Mouse (Mus musculus): Measurements from ENCODE around the gene Olfr749. TPM values are rescaled to one million over a fixed set of nuclear protein-coding genes. Genes with fewer than 3 reads are reported as not detected.
"Not testable (repeated sequence)": the region's sequence is repeated elsewhere in the genome, so short reads cannot be mapped to it uniquely, and the experiment has no call there.

The Olfr749 gene
- polyA plus RNA-seq, 1 experiment from 2014 or later = not detected

- WGBS = 79% methylated on average over 2 of the region's 2 CpGs
- DNase-seq (ENCODE audit: low spot score) (no peak), ATAC-seq (ENCODE audit: insufficient read depth, low FRiP score, low TSS enrichment) (no peak)
- H3K9me3 ChIP-seq (ENCODE audit: control insufficient read depth, low read length) = no peaks in the 10 kb centered on the region
- H3K4me3 ChIP-seq (ENCODE audit: low read depth, low read length) = no peak overlapping the region
- H3K36me3 ChIP-seq (ENCODE audit: control insufficient read depth, insufficient read depth, low read length) = no peaks in the 10 kb centered on the region
- no peaks in the 10 kb centered on the region for H3K4me1 ChIP-seq (ENCODE audit: control insufficient read depth, insufficient read depth, low read length)
- H3K27ac ChIP-seq (ENCODE audit: low read depth, low read length) = no peak overlapping the region
- H3K9ac ChIP-seq (ENCODE audit: low read length) = no peak overlapping the region
- no peak overlapping the region for H3K4me2 ChIP-seq (ENCODE audit: low read depth)
- no peaks in the 10 kb centered on the region for H3K27me3 ChIP-seq (ENCODE audit: control insufficient read depth, insufficient read depth, low read length)
Observed at GRCm38 (mm10) chr14:50741584-50741983, 3.3 kb downstream of the Olfr749 start.

DNA sequence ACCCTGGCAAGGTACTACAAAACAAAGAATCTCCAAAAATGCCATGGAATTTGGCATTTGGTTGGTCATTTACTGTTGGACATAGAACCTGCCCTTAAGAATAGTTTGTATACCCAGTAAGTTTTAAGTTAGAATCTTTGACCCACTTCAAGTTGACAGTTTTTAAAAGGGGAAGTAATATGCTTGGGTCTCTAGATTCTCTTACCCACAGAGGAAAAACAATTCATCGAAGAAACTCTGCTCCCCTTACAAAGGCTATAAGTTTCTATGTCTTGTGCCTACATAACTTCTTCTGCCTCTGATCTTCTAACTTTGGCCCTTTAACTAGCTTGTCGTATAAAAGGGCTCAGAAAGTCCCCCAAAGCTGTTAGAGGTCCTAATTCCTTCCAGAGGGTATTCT is 4.6 kb downstream of the Olfr749 start:
- H3K36me3 ChIP-seq (ENCODE audit: control insufficient read depth, insufficient read depth, low read length) = no peaks in the 10 kb centered on the region
- no peaks in the 10 kb centered on the region for H3K4me1 ChIP-seq (ENCODE audit: control insufficient read depth, insufficient read depth, low read length)
- no peak overlapping the region for H3K4me2 ChIP-seq (ENCODE audit: low read depth)
- ATAC-seq (ENCODE audit: insufficient read depth, low FRiP score, low TSS enrichment) (no peak), DNase-seq (ENCODE audit: low spot score) (no peak)
- no peak overlapping the region for H3K9ac ChIP-seq (ENCODE audit: low read length)
- WGBS = 83% methylated on average over 2 of the region's 2 CpGs
- no peak overlapping the region for H3K27ac ChIP-seq (ENCODE audit: low read depth, low read length)
- no peaks in the 10 kb centered on the region for H3K27me3 ChIP-seq (ENCODE audit: control insufficient read depth, insufficient read depth, low read length)
- H3K4me3 ChIP-seq (ENCODE audit: low read depth, low read length) = no peak overlapping the region
- H3K9me3 ChIP-seq (ENCODE audit: control insufficient read depth, low read length) = no peaks in the 10 kb centered on the region

GRCm38 (mm10) chr14:50722371-50722770 is 22.5 kb downstream of the Olfr749 start:
- not testable (repeated sequence) for H3K27ac ChIP-seq (ENCODE audit: low read depth, low read length); H3K9ac ChIP-seq (ENCODE audit: low read length); ATAC-seq (ENCODE audit: insufficient read depth, low FRiP score, low TSS enrichment); H3K4me3 ChIP-seq (ENCODE audit: low read depth, low read length); DNase-seq (ENCODE audit: low spot score); H3K4me1 ChIP-seq (ENCODE audit: control insufficient read depth, insufficient read depth, low read length); H3K9me3 ChIP-seq (ENCODE audit: control insufficient read depth, low read length); H3K4me2 ChIP-seq (ENCODE audit: low read depth); H3K27me3 ChIP-seq (ENCODE audit: control insufficient read depth, insufficient read depth, low read length); H3K36me3 ChIP-seq (ENCODE audit: control insufficient read depth, insufficient read depth, low read length)
- 87% methylated on average over 3 of the region's 4 CpGs for WGBS

- H3K4me3 ChIP-seq (ENCODE audit: low read depth, low read length); H3K4me1 ChIP-seq (ENCODE audit: control insufficient read depth, insufficient read depth, low read length); DNase-seq (ENCODE audit: low spot score); H3K27me3 ChIP-seq (ENCODE audit: control insufficient read depth, insufficient read depth, low read length); H3K27ac ChIP-seq (ENCODE audit: low read depth, low read length); ATAC-seq (ENCODE audit: insufficient read depth, low FRiP score, low TSS enrichment); H3K36me3 ChIP-seq (ENCODE audit: control insufficient read depth, insufficient read depth, low read length); H3K9ac ChIP-seq (ENCODE audit: low read length); H3K9me3 ChIP-seq (ENCODE audit: control insufficient read depth, low read length); H3K4me2 ChIP-seq (ENCODE audit: low read depth): not testable (repeated sequence)
- 94% methylated on average over 15 of the region's 15 CpGs for WGBS
Observed at GRCm38 (mm10) chr14:50719875-50720274, 25.0 kb downstream of the Olfr749 start.

- Histone ChIP-seq H3K4me1 (ENCODE audit: control insufficient read depth, insufficient read depth, low read length) (no peaks in the 10 kb centered on the region), H3K36me3 (ENCODE audit: control insufficient read depth, insufficient read depth, low read length) (no peaks in the 10 kb centered on the region), H3K9me3 (ENCODE audit: control insufficient read depth, low read length) (no peaks in the 10 kb centered on the region), H3K9ac (ENCODE audit: low read length) (no peak within 1 kb of the TSS), H3K4me3 (ENCODE audit: low read depth, low read length) (no peak within 1 kb of the TSS), H3K27me3 (ENCODE audit: control insufficient read depth, insufficient read depth, low read length) (no peaks in the 10 kb centered on the region), H3K4me2 (ENCODE audit: low read depth) (no peak within 1 kb of the TSS), H3K27ac (ENCODE audit: low read depth, low read length) (no peak within 1 kb of the TSS)
- ATAC-seq (ENCODE audit: insufficient read depth, low FRiP score, low TSS enrichment) (no peak), DNase-seq (ENCODE audit: low spot score) (no peak)
- 80% methylated on average over 1 of the region's 1 CpGs for WGBS
Observed at GRCm38 (mm10) chr14:50707073-50707472, 37.8 kb downstream of the Olfr749 start, which contains the start of gene Olfr748. Olfr748 (plus strand) TSS chr14:50707373.

DNA sequence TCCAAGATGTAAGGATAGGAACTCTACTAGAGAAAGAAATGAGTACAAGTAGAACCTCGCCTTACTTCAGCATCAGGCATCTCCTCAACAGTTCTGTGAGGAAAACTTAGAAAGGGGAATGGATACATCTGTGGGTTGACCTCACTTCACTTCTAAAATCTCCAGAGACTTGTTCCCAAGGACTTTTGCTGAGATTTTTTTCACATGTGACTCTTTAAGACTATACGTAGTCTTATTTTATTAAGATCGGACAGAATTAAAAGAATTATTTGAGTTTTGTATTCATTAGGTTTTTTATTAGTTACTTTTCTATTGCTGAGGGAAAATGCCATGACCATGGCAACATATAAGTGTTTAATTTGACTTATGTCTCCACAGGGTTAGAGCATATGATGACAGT is 51.8 kb downstream of the Olfr749 start, which contains the start of gene Olfr747:
TSS of gene Olfr747 (minus strand) at position 101 of the 400 bp plus-strand sequence.
- H3K4me2 ChIP-seq (ENCODE audit: low read depth) = no peak within 1 kb of the TSS
- H3K36me3 ChIP-seq (ENCODE audit: control insufficient read depth, insufficient read depth, low read length) = no peaks in the 10 kb centered on the region
- no peak for DNase-seq (ENCODE audit: low spot score)
- ATAC-seq (ENCODE audit: insufficient read depth, low FRiP score, low TSS enrichment) = no peak
- H3K9me3 ChIP-seq (ENCODE audit: control insufficient read depth, low read length) = no peaks in the 10 kb centered on the region
- no peak within 1 kb of the TSS for H3K27ac ChIP-seq (ENCODE audit: low read depth, low read length)
- no peaks in the 10 kb centered on the region for H3K27me3 ChIP-seq (ENCODE audit: control insufficient read depth, insufficient read depth, low read length)
- no peaks in the 10 kb centered on the region for H3K4me1 ChIP-seq (ENCODE audit: control insufficient read depth, insufficient read depth, low read length)
- 89% methylated on average over 3 of the region's 3 CpGs for WGBS
- no peak within 1 kb of the TSS for H3K9ac ChIP-seq (ENCODE audit: low read length)
- no peak within 1 kb of the TSS for H3K4me3 ChIP-seq (ENCODE audit: low read depth, low read length)

Other genes starting within 250 kb of the Olfr749 start
- not detected in 2 replicates for gene Olfr742, start 241.5 kb downstream of the Olfr749 start, polyA plus RNA-seq (2014; fragmentation: Nextera tagmentation; extraction: Ambion mirVana)
- gene Olfr743, start 223.3 kb downstream of the Olfr749 start, polyA plus RNA-seq (2014; fragmentation: Nextera tagmentation; extraction: Ambion mirVana) = not detected in 2 replicates
- not detected in 2 replicates for gene Olfr744, start 130.2 kb downstream of the Olfr749 start, polyA plus RNA-seq (2014; fragmentation: Nextera tagmentation; extraction: Ambion mirVana)
- not detected in 2 replicates for gene Olfr745, start 105.7 kb downstream of the Olfr749 start, polyA plus RNA-seq (2014; fragmentation: Nextera tagmentation; extraction: Ambion mirVana)
- gene Olfr746, start 98.0 kb downstream of the Olfr749 start, polyA plus RNA-seq (2014; fragmentation: Nextera tagmentation; extraction: Ambion mirVana) = not detected in 2 replicates
- not detected in 2 replicates for gene Olfr747, start 51.9 kb downstream of the Olfr749 start, polyA plus RNA-seq (2014; fragmentation: Nextera tagmentation; extraction: Ambion mirVana)
- gene Olfr748, start 37.7 kb downstream of the Olfr749 start, polyA plus RNA-seq (2014; fragmentation: Nextera tagmentation; extraction: Ambion mirVana) = not detected in 2 replicates
- gene Ttc5, start 40.4 kb upstream of the Olfr749 start, polyA plus RNA-seq (2014; fragmentation: Nextera tagmentation; extraction: Ambion mirVana) = 100 and 103 TPM in 2 replicates
- gene Ccnb1ip1, start 62.6 kb upstream of the Olfr749 start, polyA plus RNA-seq (2014; fragmentation: Nextera tagmentation; extraction: Ambion mirVana) = not detected in 2 replicates
- gene Parp2, start 62.7 kb upstream of the Olfr749 start, polyA plus RNA-seq (2014; fragmentation: Nextera tagmentation; extraction: Ambion mirVana) = 62.6 and 65.2 TPM in 2 replicates
- gene Tep1, start 125.5 kb upstream of the Olfr749 start, polyA plus RNA-seq (2014; fragmentation: Nextera tagmentation; extraction: Ambion mirVana) = 4.9 TPM in 2 replicates
- gene Klhl33, start 152.4 kb upstream of the Olfr749 start, polyA plus RNA-seq (2014; fragmentation: Nextera tagmentation; extraction: Ambion mirVana) = 0.17 and 0.28 TPM in 2 replicates
- 164 and 172 TPM in 2 replicates for gene Osgep, start 179.8 kb upstream of the Olfr749 start, polyA plus RNA-seq (2014; fragmentation: Nextera tagmentation; extraction: Ambion mirVana)
- 330 and 340 TPM in 2 replicates for gene Apex1, start 179.9 kb upstream of the Olfr749 start, polyA plus RNA-seq (2014; fragmentation: Nextera tagmentation; extraction: Ambion mirVana)
- 59.4 and 68.4 TPM in 2 replicates for gene Pip4p1, start 185.8 kb upstream of the Olfr749 start, polyA plus RNA-seq (2014; fragmentation: Nextera tagmentation; extraction: Ambion mirVana)
- gene Pnp, start 186.0 kb upstream of the Olfr749 start, polyA plus RNA-seq (2014; fragmentation: Nextera tagmentation; extraction: Ambion mirVana) = 55.9 and 56.5 TPM in 2 replicates
- gene Gm49342, start 199.4 kb upstream of the Olfr749 start, polyA plus RNA-seq (2014; fragmentation: Nextera tagmentation; extraction: Ambion mirVana) = not detected in 2 replicates
- 0.30 and 0.68 TPM in 2 replicates for gene Pnp2, start 210.9 kb upstream of the Olfr749 start, polyA plus RNA-seq (2014; fragmentation: Nextera tagmentation; extraction: Ambion mirVana)